8 mouse cellular contexts compared by ENCODE assay signal in the genomic region with DNA sequence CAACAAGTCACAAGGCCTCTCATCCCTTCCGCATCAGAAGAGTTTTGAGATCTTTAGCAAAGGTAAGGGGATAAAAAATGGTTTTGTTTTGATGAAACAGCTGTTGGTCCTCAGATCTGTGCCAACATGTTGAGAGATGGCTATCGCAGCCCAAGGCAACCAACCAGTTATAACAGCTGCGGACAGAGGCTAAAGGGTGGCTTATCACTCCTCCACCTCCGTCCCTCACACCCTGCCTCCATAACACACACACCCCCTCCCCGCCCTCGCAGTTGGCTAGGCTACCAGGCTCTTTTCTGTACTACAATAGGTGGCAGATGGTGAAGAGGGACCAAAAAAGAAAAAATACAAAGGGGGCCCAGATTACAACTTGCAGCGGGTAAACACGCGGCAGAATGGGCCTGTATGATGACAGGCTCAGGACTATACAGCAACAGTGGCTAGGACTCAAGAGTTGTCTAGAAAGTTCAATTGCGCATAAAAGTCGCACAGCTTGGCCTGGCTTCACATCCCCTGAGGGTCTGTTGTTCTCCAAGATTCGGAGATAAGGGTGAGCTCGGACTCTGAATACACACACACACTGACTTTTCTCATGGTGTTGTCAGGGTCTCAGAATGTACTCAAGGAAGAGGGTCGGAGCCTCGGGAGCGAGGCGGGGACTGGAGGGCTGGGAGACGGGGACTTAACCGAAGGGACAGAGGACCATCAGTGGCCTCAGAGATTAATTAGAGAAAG. TPM values are rescaled to one million over a fixed set of nuclear protein-coding genes. Genes with fewer than 3 reads are reported as not detected.
A peak's percentile ranks its signal among the peaks of the same experiment; 100 is the strongest.
DNase-seq lines count a peak whose midpoint lies in the region; ATAC-seq and TF ChIP-seq lines count a peak whose summit lies in the region.

No protein-coding gene starts in this region.

- whole genome bisulfite sequencing in embryonic facial prominence, embryonic 15.5 days, result 13% methylated on average over 19 of the region's 19 CpGs
- 3% methylated on average over 19 of the region's 19 CpGs for WGBS in liver, postnatal 0 days (ENCODE audit: insufficient replicate concordance)
- 4% methylated on average over 19 of the region's 19 CpGs for WGBS in neural tube, embryonic 15.5 days

- peak overlapping the region; percentile 73 for H3K4me3 ChIP-seq in G1E (ENCODE audit: low read depth, low read length)
- H3K4me3 ChIP-seq in embryonic facial prominence, embryonic 15.5 days (replicated peaks), result peak overlapping the region; percentile 79
- peak overlapping the region; percentile 79 for H3K4me3 ChIP-seq in liver, postnatal 0 days (ENCODE audit: low read depth, low read length)
- peak overlapping the region; percentile 67 for H3K4me3 ChIP-seq in neural tube, embryonic 15.5 days (replicated peaks)

- H3K36me3 ChIP-seq in G1E (replicated peaks), result peaks cover 4% of the 10 kb centered on the region
- 0 out of 2 replicates have a peak, but pooled peaks cover 6% of the 10 kb centered on the region for H3K36me3 ChIP-seq in embryonic facial prominence, embryonic 15.5 days
- peaks cover 39% of the 10 kb centered on the region for H3K36me3 ChIP-seq in liver, postnatal 0 days (replicated peaks; ENCODE audit: insufficient read depth, low read length)
- H3K36me3 ChIP-seq in neural tube, embryonic 15.5 days, result no peaks in the 10 kb centered on the region

- H3K4me2 ChIP-seq in embryonic facial prominence, embryonic 15.5 days (replicated peaks), result peak overlapping the region; percentile 87
- peak overlapping the region; percentile 80 for H3K4me2 ChIP-seq in liver, postnatal 0 days (ENCODE audit: low read depth, low read length)
- H3K4me2 ChIP-seq in neural tube, embryonic 15.5 days, result peak overlapping the region; percentile 74

- TF ChIP-seq CTCF in G1E (IDR thresholded peaks at IDR 0.05; ENCODE audit: low read depth, low read length), result no peak
- no peak for TF ChIP-seq CTCF in liver, postnatal 0 days (IDR thresholded peaks at IDR 0.05; ENCODE audit: low read depth)

- H3K9me3 ChIP-seq in G1E (replicated peaks), result no peaks in the 10 kb centered on the region
- H3K9me3 ChIP-seq in embryonic facial prominence, embryonic 15.5 days (replicated peaks), result no peaks in the 10 kb centered on the region
- H3K9me3 ChIP-seq in liver, postnatal 0 days (ENCODE audit: low read length), result no peaks in the 10 kb centered on the region
- no peaks in the 10 kb centered on the region for H3K9me3 ChIP-seq in neural tube, embryonic 15.5 days (replicated peaks)

- ATAC-seq in G1E (ENCODE audit: extremely low read depth, insufficient number of reproducible peaks, low FRiP score, poor library complexity, severe bottlenecking), result peak; percentile 50
- ATAC-seq in embryonic facial prominence, embryonic 15.5 days (ENCODE audit: insufficient number of reproducible peaks, low FRiP score, low TSS enrichment, low read depth), result no peak
- peak; percentile 7; the same call in 1 of the 2 replicates for ATAC-seq in liver, postnatal 0 days
- peak; percentile 7; the same call in 1 of the 2 replicates for ATAC-seq in neural tube, embryonic 15.5 days (ENCODE audit: low FRiP score)

- intact Hi-C loops in heart, postnatal 14 days (cut with DNase I), result loop anchor here (1.0 kb wide), 3 partner anchors 15 to 25 kb away; no protein-coding TSS in a partner anchor

- peak overlapping the region; percentile 88 for H3K9ac ChIP-seq in embryonic facial prominence, embryonic 15.5 days
- peak overlapping the region; percentile 81 for H3K9ac ChIP-seq in liver, postnatal 0 days (replicated peaks)
- peak overlapping the region; percentile 85 for H3K9ac ChIP-seq in neural tube, embryonic 15.5 days (replicated peaks)

- peak; percentile 37; the same call in 1 of the 2 replicates for TF ChIP-seq EP300 in liver, postnatal 0 days (IDR thresholded peaks at IDR 0.05; ENCODE audit: low read depth)

- peaks cover 71% of the 10 kb centered on the region for H3K4me1 ChIP-seq in G1E (ENCODE audit: insufficient read depth, low read depth, low read length)
- H3K4me1 ChIP-seq in embryonic facial prominence, embryonic 15.5 days, result peaks cover 47% of the 10 kb centered on the region
- H3K4me1 ChIP-seq in liver, postnatal 0 days (ENCODE audit: insufficient read depth), result peaks cover 64% of the 10 kb centered on the region
- H3K4me1 ChIP-seq in neural tube, embryonic 15.5 days, result peaks cover 49% of the 10 kb centered on the region

- H3K27ac ChIP-seq in embryonic facial prominence, embryonic 15.5 days (replicated peaks), result peak overlapping the region; percentile 52; the same call in 1 of the 2 replicates
- H3K27ac ChIP-seq in liver, postnatal 0 days (ENCODE audit: low read depth), result peak overlapping the region; percentile 75
- peak overlapping the region; percentile 88 for H3K27ac ChIP-seq in neural tube, embryonic 15.5 days (replicated peaks)

- peaks cover 83% of the 10 kb centered on the region for H3K27me3 ChIP-seq in G1E (ENCODE audit: insufficient read depth, low read length)
- H3K27me3 ChIP-seq in embryonic facial prominence, embryonic 15.5 days, result no peaks in the 10 kb centered on the region
- H3K27me3 ChIP-seq in liver, postnatal 0 days (ENCODE audit: insufficient read depth, low read length), result no peaks in the 10 kb centered on the region
- H3K27me3 ChIP-seq in neural tube, embryonic 15.5 days (replicated peaks), result no peaks in the 10 kb centered on the region

- DNase-seq in heart, adult 11 months, result peak; percentile 97
- DNase-seq in heart, postnatal 14 days, result no peak
- DNase-seq in G1E (ENCODE audit: low spot score), result peak; percentile 57
- DNase-seq in induced T-regulatory cell, adult 2 months (ENCODE audit: low read depth), result peak; percentile 68
- DNase-seq in liver, postnatal 0 days, result peak; percentile 79
- no peak for DNase-seq in urinary bladder, postnatal 25 days (ENCODE audit: low spot score)

RNA-seq across cellular contexts. Expression of a gene that starts 0.7 kb away (rescaled TPM):
- 10 to 100 TPM; 37.3 to 47.7 TPM for total RNA-seq in heart, postnatal 14 days (2021)
- total RNA-seq in G1E (2014; fragmentation: Nextera tagmentation), result 14.3 and 25.7 TPM in 2 replicates
- 12.3 and 13.5 TPM in 2 replicates for total RNA-seq in G1E (2017)
- 2.3 and 4.6 TPM in 2 replicates for polyA plus RNA-seq in G1E (2012)
- 39.9 and 41.3 TPM in 2 replicates for polyA plus RNA-seq in embryonic facial prominence, embryonic 15.5 days (2015; fragmentation: Nextera tagmentation; extraction: Ambion mirVana)
- polyA plus RNA-seq in liver, postnatal 0 days (2015; fragmentation: Nextera tagmentation; extraction: Ambion mirVana), result 60.1 and 62.6 TPM in 2 replicates
- 20.6 and 29.3 TPM in 2 replicates for polyA plus RNA-seq in neural tube, embryonic 15.5 days (2015; fragmentation: Nextera tagmentation; extraction: Ambion mirVana)

RNA-seq across cellular contexts. Expression of a gene that starts 32.8 kb away (rescaled TPM):
- not detected for total RNA-seq in heart, postnatal 14 days (2021)
- total RNA-seq in G1E (2014; fragmentation: Nextera tagmentation) (not detected in 2 replicates), G1E (2017) (not detected in 2 replicates)
- not detected in 2 replicates for polyA plus RNA-seq in G1E (2012)
- polyA plus RNA-seq in embryonic facial prominence, embryonic 15.5 days (2015; fragmentation: Nextera tagmentation; extraction: Ambion mirVana), result 0.61 and 0.67 TPM in 2 replicates
- 0.26 TPM in 2 replicates for polyA plus RNA-seq in liver, postnatal 0 days (2015; fragmentation: Nextera tagmentation; extraction: Ambion mirVana)
- polyA plus RNA-seq in neural tube, embryonic 15.5 days (2015; fragmentation: Nextera tagmentation; extraction: Ambion mirVana), result 0.87 and 0.89 TPM in 2 replicates

RNA-seq across cellular contexts. Expression of a gene that starts 41.2 kb away (rescaled TPM):
- 10 to 100 TPM; 13.5 to 17.4 TPM for total RNA-seq in heart, postnatal 14 days (2021)
- not detected in 2 replicates for total RNA-seq in G1E (2014; fragmentation: Nextera tagmentation)
- total RNA-seq in G1E (2017), result 0.16 TPM in 1 of 2 replicates, not detected in the other
- not detected in 2 replicates for polyA plus RNA-seq in G1E (2012)
- 22.2 and 30.8 TPM in 2 replicates for polyA plus RNA-seq in embryonic facial prominence, embryonic 15.5 days (2015; fragmentation: Nextera tagmentation; extraction: Ambion mirVana)
- 1.6 TPM in 2 replicates for polyA plus RNA-seq in liver, postnatal 0 days (2015; fragmentation: Nextera tagmentation; extraction: Ambion mirVana)
- 14.5 and 14.6 TPM in 2 replicates for polyA plus RNA-seq in neural tube, embryonic 15.5 days (2015; fragmentation: Nextera tagmentation; extraction: Ambion mirVana)

Comparison
In these comparisons a context has a peak if more than half of its experiments do, and no peak if none do; other contexts are left out.
1. DNase-seq: peak in heart, adult 11 months (single experiment), G1E (single experiment), induced T-regulatory cell, adult 2 months (single experiment) and liver, postnatal 0 days (single experiment); none in heart, postnatal 14 days (0 of 2) and urinary bladder, postnatal 25 days (single experiment).
2. Peak in every context shown above with its lines, with median percentiles within 50 percentile points of each other: H3K4me3 ChIP-seq, H3K27ac ChIP-seq, H3K4me2 ChIP-seq and H3K9ac ChIP-seq.